Mouse (Mus musculus) embryonic facial prominence, embryonic 13.5 days (tissue): Measurements from ENCODE around the gene Cd79b. TPM values are rescaled to one million over a fixed set of nuclear protein-coding genes. Genes with fewer than 3 reads are reported as not detected.

Experiments
- ATAC-seq: fragments of 200-750 bp; cut with Nextera tagmentation; 2 replicates; pipeline ENCODE4 v1.8.0; 2017; ENCODE audit warnings: low read depth; ENCODE audit not compliant: insufficient number of reproducible peaks, insufficient read depth, low FRiP score, low TSS enrichment
- H3K27ac ChIP-seq: fragments of 300-500 bp; sonication (generic); 2 replicates; pipeline ENCODE4 v1.5.1; 2015; ENCODE audit warnings: moderate library complexity, mild to moderate bottlenecking, inconsistent platforms
- H3K27me3 ChIP-seq: fragments of 300-500 bp; sonication (generic); 2 replicates; pipeline ENCODE4 v1.6.1; 2015; ENCODE audit warnings: mild to moderate bottlenecking, inconsistent platforms
- H3K36me3 ChIP-seq: fragments of 300-500 bp; sonication (generic); 2 replicates; pipeline ENCODE4 v1.6.1; 2015; ENCODE audit warnings: mild to moderate bottlenecking, inconsistent platforms
- H3K4me1 ChIP-seq: fragments of 300-500 bp; sonication (generic); 2 replicates; pipeline ENCODE4 v1.6.1; 2015; ENCODE audit warnings: inconsistent platforms
- H3K4me2 ChIP-seq: fragments of 300-500 bp; sonication (generic); 2 replicates; pipeline ENCODE4 v1.6.1; 2015; ENCODE audit warnings: moderate library complexity, mild to moderate bottlenecking, inconsistent platforms
- H3K4me3 ChIP-seq: fragments of 300-500 bp; sonication (generic); 2 replicates; pipeline ENCODE4 v1.5.1; 2015; ENCODE audit warnings: mild to moderate bottlenecking, inconsistent platforms
- H3K9ac ChIP-seq: fragments of 300-500 bp; sonication (generic); 2 replicates; pipeline ENCODE4 v1.6.1; 2015; ENCODE audit warnings: mild to moderate bottlenecking, inconsistent platforms
- H3K9me3 ChIP-seq: fragments of 300-500 bp; sonication (generic); 2 replicates; pipeline ENCODE4 v1.6.1; 2016; ENCODE audit warnings: inconsistent platforms
- WGBS: fragments of 180-500 bp; shearing (Covaris S2); methylation state at CpG from one replicate; pipeline ENCODE4 v1.1.7; 2015; ENCODE audit warnings: mixed read lengths; 5-methylcytosine and 5-hydroxymethylcytosine counted together
- polyA plus RNA-seq: library from polyadenylated mRNA; unstranded; fragments of >200 nt; fragmentation: Nextera tagmentation; extraction: Ambion mirVana; gene quantifications from 2 replicates; pipeline ENCODE4 v1.2.1, GENCODE M21; 2015

Gene Cd79b
- polyA plus RNA-seq, 1 experiment from 2014 or later, result 2.1 TPM

DNA sequence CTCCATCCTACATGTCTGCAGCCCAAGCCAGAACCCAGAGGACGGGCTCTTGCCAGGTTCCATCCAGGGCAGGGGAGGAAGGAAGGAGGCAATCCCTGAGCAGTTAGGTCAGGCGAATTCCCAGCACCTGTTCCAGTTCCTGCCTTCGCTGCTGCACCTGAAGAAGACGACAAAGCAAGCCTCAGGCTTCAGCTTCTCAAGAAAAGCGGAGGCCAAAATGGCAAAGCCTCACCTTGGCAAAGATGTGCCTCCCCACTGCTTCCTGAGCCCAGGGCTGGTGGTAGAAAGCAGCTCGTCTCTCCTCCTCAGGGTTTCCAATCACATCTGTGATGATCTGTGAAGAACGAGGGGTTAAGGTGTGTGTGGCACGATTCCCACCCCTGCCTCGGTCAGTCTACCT is 50.6 kb downstream of the Cd79b start:
- Histone ChIP-seq H3K9me3 (no peaks in the 10 kb centered on the region), H3K36me3 (peaks cover 81% of the 10 kb centered on the region), H3K27me3 (no peaks in the 10 kb centered on the region), H3K4me2 (no peak overlapping the region), H3K9ac (no peak overlapping the region), H3K27ac (no peak overlapping the region), H3K4me3 (no peak overlapping the region), H3K4me1 (peaks cover 18% of the 10 kb centered on the region)
- no peak for ATAC-seq
- 88% methylated on average over 9 of the region's 9 CpGs for WGBS

Other genes with a start within 250 kb of the Cd79b start
- 10.2 and 10.8 TPM in 2 replicates for gene Taco1, start 248.7 kb downstream of the Cd79b start, polyA plus RNA-seq
- gene Map3k3, start 230.1 kb downstream of the Cd79b start, polyA plus RNA-seq, result 25.1 and 25.6 TPM in 2 replicates
- gene Gm10840, start 153.9 kb downstream of the Cd79b start, polyA plus RNA-seq, result not detected in 2 replicates
- gene Limd2, start 153.9 kb downstream of the Cd79b start, polyA plus RNA-seq, result 367 and 452 TPM in 2 replicates
- gene Strada, start 112.6 kb downstream of the Cd79b start, polyA plus RNA-seq, result 34.8 and 35.8 TPM in 2 replicates
- gene Ccdc47, start 98.4 kb downstream of the Cd79b start, polyA plus RNA-seq, result 81.4 and 93.3 TPM in 2 replicates
- gene Ddx42, start 97.8 kb downstream of the Cd79b start, polyA plus RNA-seq, result 81.2 and 90.4 TPM in 2 replicates
- gene Ftsj3, start 58.7 kb downstream of the Cd79b start, polyA plus RNA-seq, result 60.0 and 63.0 TPM in 2 replicates
- 286 and 310 TPM in 2 replicates for gene Psmc5, start 58.6 kb downstream of the Cd79b start, polyA plus RNA-seq
- 75.7 and 88.0 TPM in 2 replicates for gene Smarcd2, start 41.8 kb downstream of the Cd79b start, polyA plus RNA-seq
- 0.19 and 0.44 TPM in 2 replicates for gene Tcam1, start 38.1 kb downstream of the Cd79b start, polyA plus RNA-seq
- not detected in 2 replicates for gene Gh, start 12.9 kb downstream of the Cd79b start, polyA plus RNA-seq
- gene Scn4a, start 38.5 kb upstream of the Cd79b start, polyA plus RNA-seq, result 0.14 and 0.28 TPM in 2 replicates
- 0.33 TPM in 1 of 2 replicates, not detected in the other for gene Prr29, start 50.7 kb upstream of the Cd79b start, polyA plus RNA-seq
- 26.2 and 32.6 TPM in 2 replicates for gene Icam2, start 73.3 kb upstream of the Cd79b start, polyA plus RNA-seq
- 7.0 and 7.5 TPM in 2 replicates for gene Ern1, start 173.1 kb upstream of the Cd79b start, polyA plus RNA-seq